Mouse (Mus musculus) hindbrain, postnatal 0 days (tissue): ENCODE measurements around the gene Rtn3. TPM values are rescaled to one million over a fixed set of nuclear protein-coding genes. Genes with fewer than 3 reads are reported as not detected.

ENCODE experiments used
- ATAC-seq: fragments of 200-750 bp; cut with Nextera tagmentation; 2 replicates; pipeline ENCODE4 v1.8.0; 2017; ENCODE audit warnings: mild to moderate bottlenecking, moderate TSS enrichment, moderate library complexity
- DNase-seq: peaks from one replicate; pipeline ENCODE4 v3.0.0-alpha.2; 2015; ENCODE audit warnings: low spot score
- H3K27ac ChIP-seq: fragments of 300-500 bp; sonication (generic); 2 replicates; pipeline ENCODE4 v1.5.1; 2014; ENCODE audit warnings: mild to moderate bottlenecking
- H3K27me3 ChIP-seq: fragments of 300-500 bp; sonication (generic); 2 replicates; pipeline ENCODE4 v1.6.1; 2014; ENCODE audit warnings: low read length, mixed read lengths; ENCODE audit not compliant: insufficient read depth
- H3K36me3 ChIP-seq: fragments of 300-500 bp; sonication (generic); 2 replicates; pipeline ENCODE4 v1.6.1; 2014; ENCODE audit warnings: low read length, mixed read lengths; ENCODE audit not compliant: insufficient read depth
- H3K4me1 ChIP-seq: fragments of 300-500 bp; sonication (generic); 2 replicates; pipeline ENCODE4 v1.6.1; 2014; ENCODE audit warnings: antibody characterized with exemption, low read length, mixed read lengths; ENCODE audit not compliant: insufficient read depth
- H3K4me2 ChIP-seq: fragments of 300-500 bp; sonication (generic); 2 replicates; pipeline ENCODE4 v1.6.1; 2014; ENCODE audit warnings: low read depth, mild to moderate bottlenecking, low read length, moderate library complexity, mixed read lengths
- H3K4me3 ChIP-seq: fragments of 300-500 bp; sonication (generic); 2 replicates; pipeline ENCODE4 v1.5.1; 2014; ENCODE audit warnings: low read length
- H3K9ac ChIP-seq: fragments of 300-500 bp; sonication (generic); replicated peaks from 2 replicates; pipeline ENCODE4 v1.6.1; 2014; ENCODE audit warnings: mild to moderate bottlenecking, low read length, moderate library complexity, mixed read lengths
- H3K9me3 ChIP-seq: fragments of 300-500 bp; sonication (generic); 2 replicates; pipeline ENCODE4 v1.6.1; 2016; ENCODE audit warnings: low read length, mixed read lengths
- CTCF ChIP-seq: IDR thresholded peaks from 2 replicates; pipeline ENCODE4 v1.5.1; 2016; ENCODE audit warnings: antibody characterized with exemption, control low read depth, low read depth
- WGBS: fragments of 180-500 bp; shearing (Covaris S2); extraction: QIAGEN DNeasy Blood & Tissue Kit; methylation state at CpG from one replicate; pipeline ENCODE4 v1.1.7; 2014; 5-methylcytosine and 5-hydroxymethylcytosine counted together
- polyA plus RNA-seq: library from polyadenylated mRNA; unstranded; fragments of >200 nt; fragmentation: Nextera tagmentation; extraction: Ambion mirVana; gene quantifications from 2 replicates; pipeline ENCODE4 v1.2.1, GENCODE M21; 2015
- total RNA-seq: library from RNA; depleted of rRNA; stranded (reverse); fragments of >200 nt; gene quantifications from 2 replicates; pipeline ENCODE4 v1.2.3, GENCODE M21; 2014; rRNA removed

Gene Rtn3
- 366 and 402 TPM in 2 replicates for total RNA-seq
- polyA plus RNA-seq, result 672 and 704 TPM in 2 replicates

DNA sequence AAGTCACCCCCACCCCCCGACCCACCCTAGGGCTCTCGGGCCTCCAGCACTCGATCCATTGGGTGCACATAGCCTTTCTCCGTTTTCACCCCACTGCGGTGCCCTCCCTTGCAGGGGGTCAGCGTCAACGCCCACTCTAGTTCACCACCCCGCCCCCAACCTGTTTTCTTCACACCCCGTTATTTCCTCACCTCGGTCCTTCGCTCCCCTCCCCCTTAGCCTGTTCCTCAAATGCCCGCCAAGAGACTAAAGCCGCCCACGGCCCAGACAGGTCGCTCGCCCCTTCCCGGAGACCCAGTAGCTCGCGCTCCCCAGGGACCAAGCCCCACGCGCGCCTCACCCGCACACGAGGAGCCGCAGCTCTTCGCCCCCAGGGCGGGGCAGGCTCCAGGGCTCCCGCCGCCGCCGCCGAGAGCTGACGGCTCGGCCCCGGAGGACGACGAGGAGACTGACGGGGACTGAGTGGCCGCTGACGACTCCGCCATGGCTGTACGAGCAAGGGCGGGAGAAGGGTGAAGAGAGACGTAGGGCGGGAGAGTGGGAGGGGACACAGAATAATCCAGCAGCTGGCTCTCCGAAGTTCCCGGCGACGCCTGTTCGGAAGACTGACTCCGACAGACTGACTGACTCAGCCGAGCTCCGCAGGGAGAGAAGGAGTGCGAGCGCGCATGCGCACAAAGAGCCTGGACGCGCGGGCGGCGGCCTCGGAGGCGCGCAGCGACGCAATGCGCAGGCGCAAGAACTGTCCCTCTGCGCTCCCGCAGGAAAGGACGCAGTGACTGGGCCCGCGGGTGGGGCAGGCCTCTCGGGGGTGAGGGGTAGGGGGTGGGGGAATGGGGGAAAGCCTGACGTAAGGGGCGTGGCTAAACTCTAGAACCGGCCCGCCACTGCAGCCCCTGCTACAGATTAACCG, at the start of gene Rtn3:
Gene Rtn3 (minus strand): TSS at position 683 of the 913 bp plus-strand sequence.
- H3K27me3 ChIP-seq, result no peaks in the 10 kb centered on the region
- peak within 1 kb of the TSS; percentile 85 for H3K4me3 ChIP-seq
- DNase-seq (peak; percentile 99), ATAC-seq (peak; percentile 97)
- WGBS, result under 1% methylated on average over 74 of the region's 80 CpGs
- peaks cover 13% of the 10 kb centered on the region; the same call in 1 of the 2 replicates for H3K4me1 ChIP-seq
- H3K9me3 ChIP-seq, result no peaks in the 10 kb centered on the region
- H3K36me3 ChIP-seq, result no peaks in the 10 kb centered on the region
- H3K27ac ChIP-seq, result peak within 1 kb of the TSS; percentile 100
- no peak for TF ChIP-seq CTCF
- H3K4me2 ChIP-seq, result peak within 1 kb of the TSS; percentile 80
- H3K9ac ChIP-seq, result peak within 1 kb of the TSS; percentile 96

DNA sequence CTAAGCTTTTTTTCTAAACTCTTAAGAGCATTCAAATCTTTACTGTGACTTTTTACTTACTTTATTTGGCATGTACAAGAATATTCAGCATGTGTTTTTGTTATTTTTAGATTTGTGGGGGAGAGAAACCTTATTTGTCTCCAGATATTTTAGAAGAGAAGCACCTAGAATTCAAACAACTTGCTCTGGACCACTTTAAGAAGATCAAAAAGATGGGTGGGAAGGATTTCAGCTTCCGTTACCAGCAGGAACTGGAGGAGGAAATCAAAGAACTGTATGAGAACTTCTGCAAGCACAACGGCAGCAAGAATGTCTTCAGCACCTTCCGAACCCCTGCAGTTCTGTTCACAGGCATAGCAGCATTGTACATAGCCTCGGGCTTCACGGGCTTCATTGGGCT, 48.8 kb upstream of the Rtn3 start:
- H3K27me3 ChIP-seq, result no peaks in the 10 kb centered on the region
- no peak overlapping the region for H3K4me3 ChIP-seq
- H3K4me2 ChIP-seq, result no peak overlapping the region
- 84% methylated on average over 5 of the region's 5 CpGs for WGBS
- no peak overlapping the region for H3K27ac ChIP-seq
- DNase-seq (no peak), ATAC-seq (no peak)
- H3K36me3 ChIP-seq, result peaks cover 13% of the 10 kb centered on the region; the same call in 1 of the 2 replicates
- H3K4me1 ChIP-seq, result no peaks in the 10 kb centered on the region
- no peak overlapping the region for H3K9ac ChIP-seq
- no peaks in the 10 kb centered on the region for H3K9me3 ChIP-seq
- no peak for TF ChIP-seq CTCF

DNA sequence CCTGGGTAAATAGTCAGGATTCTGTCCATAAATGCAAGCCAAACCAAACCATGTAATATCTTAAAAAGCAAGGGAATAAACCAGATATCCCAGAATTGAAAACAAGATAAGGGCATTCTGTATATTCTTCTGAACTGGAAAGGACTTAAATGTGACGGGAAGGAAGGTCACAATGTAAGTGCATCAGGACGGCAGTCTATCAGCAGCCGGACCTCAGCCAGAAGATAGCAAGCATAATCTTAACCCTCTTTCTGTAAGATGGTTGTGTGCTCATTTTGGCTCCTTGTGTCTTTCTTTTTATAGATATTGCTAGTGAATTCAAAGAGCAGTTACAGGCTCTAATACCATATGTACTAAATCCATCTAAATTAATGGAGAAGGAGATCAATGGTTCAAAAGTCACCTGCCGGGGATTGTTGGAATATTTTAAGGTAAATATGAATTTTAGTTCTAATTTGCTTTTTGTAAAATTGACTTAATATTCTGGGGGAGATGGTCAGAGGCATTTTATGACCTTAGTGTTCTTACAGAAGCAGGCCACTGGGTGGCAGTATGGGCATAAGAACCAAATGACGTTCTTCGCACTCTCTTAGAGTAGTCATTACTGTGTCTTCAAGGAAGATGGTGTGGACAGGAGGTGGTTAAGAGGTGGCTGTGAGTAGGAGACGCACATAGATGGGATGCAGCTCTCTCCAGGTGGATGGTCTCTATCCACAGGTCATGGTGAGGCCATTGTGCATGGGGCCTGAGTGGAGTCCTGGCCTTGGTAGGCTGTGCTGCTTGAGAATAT, 45.8 kb upstream of the Rtn3 start:
- ATAC-seq (peak; percentile 84), DNase-seq (peak; percentile 87)
- Histone ChIP-seq H3K27me3 (no peaks in the 10 kb centered on the region), H3K36me3 (peaks cover 21% of the 10 kb centered on the region; the same call in 1 of the 2 replicates), H3K9me3 (no peaks in the 10 kb centered on the region), H3K4me2 (no peak overlapping the region), H3K9ac (no peak overlapping the region), H3K27ac (no peak overlapping the region), H3K4me1 (no peaks in the 10 kb centered on the region), H3K4me3 (no peak overlapping the region)
- WGBS, result 51% methylated on average over 7 of the region's 7 CpGs
- TF ChIP-seq CTCF, result peak; percentile 85

DNA sequence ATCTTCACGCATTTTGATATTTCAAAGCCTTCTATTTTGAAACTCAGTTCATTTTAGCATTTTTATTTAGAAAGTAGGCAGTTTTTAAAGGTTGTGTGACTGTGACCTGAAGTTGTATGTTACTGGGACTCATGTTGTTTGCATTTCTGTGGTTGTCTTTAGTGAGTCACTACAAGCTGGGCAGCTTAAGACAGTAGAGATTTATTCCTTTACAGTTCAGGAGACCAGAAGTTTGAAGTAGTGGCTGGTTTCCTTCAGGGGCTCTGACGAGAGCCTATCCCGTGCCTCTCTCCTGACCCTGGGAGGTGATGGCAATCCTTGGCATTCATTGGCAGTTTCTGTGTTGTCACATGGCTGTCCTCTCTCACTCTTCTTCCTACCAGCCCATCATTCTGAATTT, 41.8 kb upstream of the Rtn3 start:
- no peak overlapping the region for H3K9ac ChIP-seq
- no peaks in the 10 kb centered on the region for H3K27me3 ChIP-seq
- H3K27ac ChIP-seq, result no peak overlapping the region
- H3K4me2 ChIP-seq, result no peak overlapping the region
- H3K4me3 ChIP-seq, result no peak overlapping the region
- peaks cover 20% of the 10 kb centered on the region; the same call in 1 of the 2 replicates for H3K36me3 ChIP-seq
- WGBS, result 74% methylated on average over 3 of the region's 3 CpGs
- ATAC-seq (no peak), DNase-seq (no peak)
- no peaks in the 10 kb centered on the region for H3K4me1 ChIP-seq
- no peaks in the 10 kb centered on the region for H3K9me3 ChIP-seq
- no peak for TF ChIP-seq CTCF

DNA sequence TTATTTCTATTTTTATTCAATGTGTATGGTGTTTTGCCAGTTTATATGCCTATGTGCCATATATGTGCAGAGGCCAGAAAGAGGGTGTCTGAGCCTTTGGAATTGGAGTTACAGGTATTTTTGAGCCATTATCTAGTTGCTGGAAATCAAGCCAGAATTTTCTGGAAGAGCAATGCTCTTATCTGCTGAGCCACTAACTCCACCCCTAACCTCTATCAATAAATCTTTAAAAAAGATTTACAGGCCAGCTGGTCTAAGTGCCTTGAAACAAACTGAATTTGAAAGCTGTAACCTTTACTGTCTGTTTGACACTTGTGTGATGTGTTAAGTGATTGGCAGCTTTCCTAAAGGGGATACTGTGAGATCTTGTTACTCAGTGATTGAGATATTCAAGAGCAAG, 40.7 kb upstream of the Rtn3 start:
- no peak overlapping the region for H3K4me3 ChIP-seq
- H3K9me3 ChIP-seq, result no peaks in the 10 kb centered on the region
- no peak overlapping the region for H3K9ac ChIP-seq
- TF ChIP-seq CTCF, result no peak
- no peak overlapping the region for H3K27ac ChIP-seq
- H3K4me1 ChIP-seq, result no peaks in the 10 kb centered on the region
- ATAC-seq, result no peak
- peaks cover 20% of the 10 kb centered on the region; the same call in 1 of the 2 replicates for H3K36me3 ChIP-seq
- H3K27me3 ChIP-seq, result no peaks in the 10 kb centered on the region
- DNase-seq, result no peak
- H3K4me2 ChIP-seq, result no peak overlapping the region

DNA sequence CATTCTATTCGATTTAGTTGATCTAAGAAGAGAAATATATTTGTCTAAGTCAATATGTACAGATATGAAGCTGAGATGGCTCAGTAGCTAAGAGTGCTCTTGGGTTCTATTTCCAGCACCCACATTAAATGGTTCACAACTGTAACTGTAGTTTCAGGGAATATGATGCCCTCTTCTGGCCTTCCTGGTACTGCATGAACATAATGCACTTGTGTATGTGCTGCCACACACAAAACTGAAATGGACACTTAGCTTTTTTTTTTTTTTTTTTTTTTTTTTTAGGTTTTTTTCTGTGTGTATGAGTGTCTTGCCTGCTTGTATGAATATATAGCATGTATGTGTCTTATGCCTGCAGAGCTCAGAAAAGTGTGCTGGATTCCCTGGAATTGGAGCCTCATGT, 40.2 kb upstream of the Rtn3 start:
- no peak overlapping the region for H3K4me2 ChIP-seq
- 98% methylated on average over 1 of the region's 1 CpGs for WGBS
- DNase-seq, result no peak
- peak; percentile 30; the same call in 1 of the 2 replicates for TF ChIP-seq CTCF
- H3K4me3 ChIP-seq, result no peak overlapping the region
- ATAC-seq, result no peak
- no peaks in the 10 kb centered on the region for H3K27me3 ChIP-seq
- no peaks in the 10 kb centered on the region for H3K9me3 ChIP-seq
- H3K27ac ChIP-seq, result no peak overlapping the region
- peaks cover 20% of the 10 kb centered on the region; the same call in 1 of the 2 replicates for H3K36me3 ChIP-seq
- H3K4me1 ChIP-seq, result no peaks in the 10 kb centered on the region
- H3K9ac ChIP-seq, result no peak overlapping the region
